Mouse (Mus musculus): ENCODE measurements around the gene Stk40. TPM values are rescaled to one million over a fixed set of nuclear protein-coding genes. Genes with fewer than 3 reads are reported as not detected.
A peak's percentile ranks its signal among the peaks of the same experiment; 100 is the strongest.

Stk40 gene
- polyA plus RNA-seq, 1 experiment from 2014 or later, result 40.7 TPM

DNA sequence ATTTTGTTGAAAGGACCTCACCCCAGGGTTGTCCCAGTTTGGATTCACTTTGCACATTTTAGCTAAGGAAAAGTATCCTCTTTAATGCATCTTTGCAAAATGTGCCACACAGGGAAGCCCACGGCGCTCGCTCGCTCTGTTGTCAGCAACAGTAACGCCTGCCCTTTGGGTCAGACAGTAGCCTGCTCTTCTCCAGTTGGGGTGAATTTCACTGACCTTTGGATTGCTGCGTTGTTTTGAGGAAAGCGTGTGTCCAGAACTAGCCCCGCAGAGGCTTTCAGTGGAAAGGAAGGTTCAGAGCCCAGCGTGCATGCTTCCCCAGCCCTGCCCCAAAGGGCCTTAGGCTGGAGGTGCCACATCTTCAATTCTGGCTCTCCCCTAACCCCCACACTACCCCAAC, 11.7 kb downstream of the Stk40 start:
- no peaks in the 10 kb centered on the region; the same call in 1 of the 2 replicates for H3K36me3 ChIP-seq
- no peak for ATAC-seq (ENCODE audit: borderline replicate concordance, extremely low read depth, low FRiP score, low TSS enrichment)
- H3K9me3 ChIP-seq, result no peaks in the 10 kb centered on the region
- H3K4me1 ChIP-seq, result peaks cover 63% of the 10 kb centered on the region
- 78% methylated on average over 9 of the region's 9 CpGs for WGBS
- H3K27me3 ChIP-seq, result no peaks in the 10 kb centered on the region
- H3K27ac ChIP-seq, result no peak overlapping the region
- H3K4me3 ChIP-seq, result no peak overlapping the region
- H3K4me2 ChIP-seq, result no peak overlapping the region
- no peak overlapping the region for H3K9ac ChIP-seq

DNA sequence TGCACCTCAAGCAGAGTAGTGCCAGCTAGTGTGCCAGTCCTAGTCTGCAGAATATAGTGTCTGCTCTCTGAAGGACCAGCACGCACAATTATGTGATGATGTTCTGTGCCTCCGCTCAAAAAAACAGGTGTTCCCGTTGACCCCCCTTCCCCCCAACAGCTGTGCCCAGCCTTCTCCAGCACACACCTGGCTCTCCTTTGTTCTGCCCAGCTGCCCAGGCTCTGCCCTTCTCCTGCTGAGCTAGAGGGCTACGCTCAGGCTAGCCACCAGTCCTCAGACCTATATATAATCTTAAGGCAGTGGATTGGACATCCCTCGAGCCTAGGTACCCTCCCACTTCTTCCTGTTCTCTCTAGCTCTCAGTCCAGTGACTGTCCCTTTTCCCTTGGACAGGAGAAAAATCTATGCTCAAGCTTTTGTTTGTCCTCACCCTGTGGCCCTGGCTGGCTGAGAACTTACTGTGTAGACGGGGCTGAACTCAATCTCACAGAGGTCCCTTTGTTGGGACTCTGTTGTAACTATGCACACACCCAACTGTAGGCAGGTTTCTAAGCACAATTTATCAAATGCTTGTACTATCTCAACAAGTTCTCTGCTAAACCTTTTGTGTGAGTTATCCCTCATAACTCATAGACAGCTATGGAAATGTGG, 12.2 kb downstream of the Stk40 start:
- Histone ChIP-seq H3K9ac (no peak overlapping the region), H3K27ac (no peak overlapping the region), H3K9me3 (no peaks in the 10 kb centered on the region), H3K27me3 (no peaks in the 10 kb centered on the region), H3K4me3 (no peak overlapping the region), H3K36me3 (peaks cover 1% of the 10 kb centered on the region; the same call in 1 of the 2 replicates), H3K4me2 (no peak overlapping the region), H3K4me1 (peaks cover 57% of the 10 kb centered on the region)
- WGBS, result 61% methylated on average over 6 of the region's 6 CpGs
- ATAC-seq (ENCODE audit: borderline replicate concordance, extremely low read depth, low FRiP score, low TSS enrichment), result no peak

DNA sequence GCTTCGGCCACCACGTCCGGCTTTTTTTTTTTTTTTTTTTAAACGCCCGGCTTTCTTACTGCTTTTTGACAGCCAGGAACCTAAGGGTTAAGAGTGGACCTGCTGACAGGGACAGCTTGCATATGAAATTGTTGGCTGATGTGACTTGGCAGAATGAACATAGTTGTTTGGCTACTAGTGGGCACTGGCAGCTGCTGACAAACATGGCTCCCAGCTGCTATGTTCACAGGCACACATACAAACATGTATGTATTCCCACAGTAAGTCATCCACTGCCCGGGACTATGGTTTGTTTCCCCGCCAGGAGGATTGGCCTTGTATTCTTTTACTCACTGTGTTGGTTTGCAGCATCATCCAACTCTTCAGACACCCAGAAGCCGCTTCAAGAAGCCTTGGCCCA, 13.4 kb downstream of the Stk40 start:
- H3K27ac ChIP-seq, result 0 out of 2 replicates have a peak overlapping the region, but pooled peaks have one; percentile 27
- H3K4me3 ChIP-seq, result no peak overlapping the region
- ATAC-seq (ENCODE audit: borderline replicate concordance, extremely low read depth, low FRiP score, low TSS enrichment), result no peak
- no peak overlapping the region for H3K4me2 ChIP-seq
- H3K9ac ChIP-seq, result no peak overlapping the region
- 60% methylated on average over 8 of the region's 8 CpGs for WGBS
- H3K4me1 ChIP-seq, result peaks cover 48% of the 10 kb centered on the region
- no peaks in the 10 kb centered on the region for H3K27me3 ChIP-seq
- H3K36me3 ChIP-seq, result peaks cover 8% of the 10 kb centered on the region
- H3K9me3 ChIP-seq, result no peaks in the 10 kb centered on the region

DNA sequence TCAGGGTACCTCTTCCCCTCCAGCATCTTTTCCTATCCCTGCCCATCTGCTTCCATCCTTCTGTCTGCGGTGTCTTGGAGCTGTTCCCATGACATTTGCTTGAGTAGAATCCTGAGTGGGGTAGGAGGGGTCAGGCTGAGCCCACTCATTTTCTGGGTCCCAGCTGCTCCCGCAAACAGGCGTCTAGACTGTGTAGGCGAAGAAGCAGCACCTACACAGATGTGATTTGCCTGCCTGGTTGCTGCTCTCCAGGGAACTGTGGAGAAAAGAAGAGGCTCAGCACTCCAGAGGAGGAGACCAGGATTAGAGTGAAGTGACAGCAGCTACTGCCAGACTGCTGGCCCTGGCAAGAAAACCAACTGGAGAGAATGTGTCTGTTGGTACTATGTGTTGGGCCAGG, 14.9 kb downstream of the Stk40 start:
- no peak overlapping the region for H3K4me3 ChIP-seq
- 87% methylated on average over 4 of the region's 4 CpGs for WGBS
- 0 out of 2 replicates have a peak overlapping the region, but pooled peaks have one; percentile 10 for H3K9ac ChIP-seq
- H3K36me3 ChIP-seq, result peaks cover 8% of the 10 kb centered on the region
- H3K27ac ChIP-seq, result no peak overlapping the region
- no peaks in the 10 kb centered on the region for H3K27me3 ChIP-seq
- H3K9me3 ChIP-seq, result no peaks in the 10 kb centered on the region
- ATAC-seq (ENCODE audit: borderline replicate concordance, extremely low read depth, low FRiP score, low TSS enrichment), result no peak
- H3K4me1 ChIP-seq, result peaks cover 47% of the 10 kb centered on the region
- H3K4me2 ChIP-seq, result no peak overlapping the region

DNA sequence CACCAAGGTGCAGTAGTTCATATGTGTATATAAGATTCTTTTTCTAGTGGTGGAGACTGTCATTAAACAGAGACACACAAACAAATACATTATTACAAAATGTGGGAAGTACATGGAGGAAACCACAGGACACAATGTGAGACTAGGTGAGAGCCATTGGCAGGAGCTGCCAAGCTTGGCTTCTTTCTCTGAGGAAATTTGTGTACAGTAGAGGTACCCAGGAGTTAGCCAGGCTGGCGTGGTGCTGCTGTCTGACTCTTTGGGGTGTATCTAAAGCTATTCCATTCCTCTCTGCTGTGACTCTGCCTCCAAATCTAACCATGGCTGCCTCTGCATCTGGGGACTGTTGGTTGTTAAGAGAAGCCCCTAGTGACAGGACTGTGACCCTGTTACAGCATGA, 15.3 kb downstream of the Stk40 start:
- H3K27ac ChIP-seq, result no peak overlapping the region

DNA sequence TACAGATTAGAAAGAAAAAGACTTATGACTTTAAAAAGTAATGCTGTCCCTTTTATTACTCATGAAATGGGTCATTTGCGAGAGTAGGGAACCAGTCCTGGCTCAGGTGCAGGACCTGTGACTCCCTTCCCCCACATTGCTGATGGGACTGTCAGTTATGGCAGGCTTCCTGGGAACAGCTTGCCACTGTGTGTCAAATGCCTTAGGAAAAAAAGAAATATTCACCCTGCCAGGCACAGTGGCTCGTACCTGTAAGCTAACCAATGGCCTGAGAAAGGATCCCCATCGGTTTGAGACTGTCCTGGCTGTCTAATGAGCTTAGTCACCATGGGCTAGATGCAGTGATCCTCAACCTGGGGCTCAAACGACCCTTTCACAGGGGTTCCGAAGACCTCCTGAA, 16.3 kb downstream of the Stk40 start:
- no peak for ATAC-seq (ENCODE audit: borderline replicate concordance, extremely low read depth, low FRiP score, low TSS enrichment)
- peaks cover 17% of the 10 kb centered on the region for H3K36me3 ChIP-seq
- no peak overlapping the region for H3K9ac ChIP-seq
- H3K9me3 ChIP-seq, result no peaks in the 10 kb centered on the region
- H3K27ac ChIP-seq, result no peak overlapping the region
- WGBS, result 91% methylated on average over 5 of the region's 5 CpGs
- H3K27me3 ChIP-seq, result no peaks in the 10 kb centered on the region
- H3K4me1 ChIP-seq, result peaks cover 39% of the 10 kb centered on the region
- no peak overlapping the region for H3K4me2 ChIP-seq
- no peak overlapping the region for H3K4me3 ChIP-seq

More for the DNA sequence above, 15.3 kb downstream of the Stk40 start:
- Histone ChIP-seq H3K9ac (no peak overlapping the region), H3K27me3 (no peaks in the 10 kb centered on the region), H3K36me3 (peaks cover 8% of the 10 kb centered on the region), H3K9me3 (no peaks in the 10 kb centered on the region), H3K4me1 (peaks cover 45% of the 10 kb centered on the region), H3K4me2 (no peak overlapping the region), H3K4me3 (no peak overlapping the region)
- no peak for ATAC-seq (ENCODE audit: borderline replicate concordance, extremely low read depth, low FRiP score, low TSS enrichment)
- WGBS, result 81% methylated on average over 1 of the region's 1 CpGs

DNA sequence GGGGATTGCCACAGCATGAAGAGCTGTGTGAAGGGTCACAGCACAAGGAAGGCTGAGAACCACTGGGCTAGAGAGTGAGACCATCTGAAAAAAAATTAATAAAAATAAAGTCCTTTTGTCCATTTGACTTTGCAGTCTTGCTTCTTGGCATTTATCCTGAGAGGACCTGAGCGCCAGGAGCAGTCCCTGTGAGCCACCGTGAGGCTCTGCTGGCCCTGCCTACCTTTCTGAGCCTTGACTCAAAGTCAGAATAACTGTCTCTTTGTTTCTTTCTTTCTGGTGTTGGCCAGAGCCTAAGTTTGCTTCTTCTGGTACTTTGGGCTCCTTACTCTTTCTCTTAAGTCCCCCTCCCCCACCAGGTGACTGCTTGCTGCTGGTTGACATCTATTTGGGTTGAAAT, 16.7 kb downstream of the Stk40 start:
- H3K4me3 ChIP-seq, result no peak overlapping the region
- H3K9me3 ChIP-seq, result no peaks in the 10 kb centered on the region
- ATAC-seq (ENCODE audit: borderline replicate concordance, extremely low read depth, low FRiP score, low TSS enrichment), result no peak
- H3K9ac ChIP-seq, result no peak overlapping the region
- H3K4me1 ChIP-seq, result peaks cover 35% of the 10 kb centered on the region
- no peak overlapping the region for H3K27ac ChIP-seq
- 87% methylated on average over 2 of the region's 2 CpGs for WGBS
- H3K27me3 ChIP-seq, result no peaks in the 10 kb centered on the region
- no peak overlapping the region for H3K4me2 ChIP-seq
- H3K36me3 ChIP-seq, result peaks cover 19% of the 10 kb centered on the region

DNA sequence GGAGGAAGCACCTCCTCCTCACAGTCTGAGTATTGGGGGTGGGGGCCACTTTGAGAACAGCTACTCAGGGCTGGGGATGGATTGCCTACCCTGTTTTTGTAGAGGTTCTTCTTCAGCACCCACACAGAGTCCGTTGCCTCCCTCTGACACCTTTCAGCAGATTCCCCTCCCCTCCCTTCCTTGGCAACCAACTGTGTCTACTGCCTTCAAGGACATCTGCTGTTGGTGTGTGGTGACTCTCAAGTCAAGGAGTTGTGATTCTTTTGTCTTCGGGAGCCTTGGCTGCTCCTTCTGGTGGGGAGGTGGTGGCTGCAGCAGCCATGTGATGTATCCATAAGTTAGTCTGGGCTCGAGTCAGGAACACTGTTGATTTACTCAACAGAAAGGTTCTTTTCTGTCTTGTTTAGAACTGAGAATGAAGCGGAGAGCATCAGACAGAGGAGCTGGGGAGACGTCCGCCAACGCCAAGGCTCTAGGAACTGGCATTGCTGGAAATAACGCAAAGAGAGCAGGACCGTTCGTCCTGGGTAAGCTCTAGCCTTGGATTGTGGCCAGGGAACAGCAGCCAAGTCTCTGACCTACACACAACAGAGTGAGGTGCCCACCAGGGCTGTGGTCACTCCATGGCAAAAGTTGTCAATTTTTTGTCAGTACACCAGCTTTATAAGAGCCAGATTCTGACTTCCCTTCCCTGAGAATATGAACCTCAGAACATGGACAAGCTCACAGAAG, 19.7 kb downstream of the Stk40 start:
- Histone ChIP-seq H3K36me3 (peaks cover 40% of the 10 kb centered on the region), H3K27ac (peak overlapping the region; percentile 49)

DNA sequence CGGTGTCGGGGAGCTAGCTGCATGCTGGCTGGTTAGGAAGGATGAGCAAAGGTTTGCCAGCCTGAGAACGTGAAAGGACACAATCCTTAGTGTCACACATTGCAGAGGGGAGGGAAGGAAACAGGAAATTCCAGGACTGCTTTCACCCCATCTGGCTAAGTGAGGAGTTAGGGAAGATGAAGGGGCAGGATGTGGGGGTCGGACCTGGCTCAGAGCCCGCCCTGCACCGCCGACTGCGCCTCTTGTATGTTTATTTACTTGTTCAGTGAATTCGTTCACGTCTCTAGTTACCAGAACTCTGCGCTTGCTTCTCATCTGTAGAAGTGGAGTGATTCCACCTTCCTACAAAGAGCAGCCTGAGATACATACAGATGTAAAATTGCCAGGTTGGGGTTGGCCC, 26.7 kb downstream of the Stk40 start:
- Histone ChIP-seq H3K36me3 (peaks cover 43% of the 10 kb centered on the region), H3K9me3 (no peaks in the 10 kb centered on the region), H3K27ac (peak overlapping the region; percentile 96), H3K9ac (no peak overlapping the region), H3K4me1 (peaks cover 56% of the 10 kb centered on the region), H3K4me2 (peak overlapping the region; percentile 32), H3K27me3 (no peaks in the 10 kb centered on the region), H3K4me3 (no peak overlapping the region)
- ATAC-seq (ENCODE audit: borderline replicate concordance, extremely low read depth, low FRiP score, low TSS enrichment), result peak; percentile 53
- 20% methylated on average over 11 of the region's 11 CpGs for WGBS

More for the DNA sequence above, 19.7 kb downstream of the Stk40 start:
- peak; percentile 47; the same call in 1 of the 2 replicates for ATAC-seq (ENCODE audit: borderline replicate concordance, extremely low read depth, low FRiP score, low TSS enrichment)
- Histone ChIP-seq H3K4me3 (no peak overlapping the region), H3K4me1 (peaks cover 12% of the 10 kb centered on the region), H3K9ac (no peak overlapping the region), H3K4me2 (no peak overlapping the region), H3K27me3 (no peaks in the 10 kb centered on the region), H3K9me3 (no peaks in the 10 kb centered on the region)
- WGBS, result 61% methylated on average over 10 of the region's 10 CpGs

DNA sequence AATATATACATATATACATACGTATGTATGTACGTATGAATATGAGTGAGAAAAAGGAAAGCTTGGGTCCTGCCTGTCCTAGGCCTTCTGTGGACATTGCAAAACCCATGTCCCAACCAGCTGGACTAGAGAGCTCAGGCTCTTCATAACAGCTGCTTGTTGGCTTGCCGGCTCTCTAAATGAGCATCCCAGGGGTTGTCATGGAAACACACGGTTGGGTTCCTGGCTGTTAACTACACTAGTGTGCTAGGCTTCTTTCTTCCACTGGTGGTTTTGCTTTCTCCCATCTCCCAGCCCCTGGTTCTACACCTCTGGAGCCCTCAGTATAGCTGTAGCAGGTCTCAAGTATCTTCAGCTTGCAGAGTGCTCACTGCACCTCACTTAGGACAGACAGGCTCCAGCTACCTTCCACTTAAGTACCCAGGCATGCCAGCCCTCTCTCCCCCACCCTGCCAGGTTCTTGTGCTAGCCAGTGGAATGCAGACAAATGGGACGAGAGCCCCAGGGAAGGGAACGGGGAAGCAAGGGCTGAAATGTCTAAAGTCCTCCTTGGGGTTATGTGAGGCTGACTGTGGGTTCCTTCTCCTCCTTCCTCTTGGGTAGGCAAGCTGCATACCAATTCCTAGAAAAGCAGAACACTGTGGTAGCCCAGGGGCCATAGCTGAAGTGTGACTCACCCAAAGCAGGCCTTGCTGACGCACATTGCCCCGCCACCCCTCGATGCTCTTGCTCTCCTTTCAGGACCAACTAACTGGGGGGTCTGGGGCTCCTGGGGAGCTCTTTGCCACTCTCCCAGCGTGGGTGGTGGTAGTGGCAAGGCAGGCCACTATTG, 27.7 kb downstream of the Stk40 start:
- WGBS, result 33% methylated on average over 10 of the region's 10 CpGs
- H3K4me2 ChIP-seq, result peak overlapping the region; percentile 1; the same call in 1 of the 2 replicates
- no peaks in the 10 kb centered on the region for H3K9me3 ChIP-seq
- no peak overlapping the region for H3K4me3 ChIP-seq
- peaks cover 43% of the 10 kb centered on the region for H3K36me3 ChIP-seq
- peak; percentile 51 for ATAC-seq (ENCODE audit: borderline replicate concordance, extremely low read depth, low FRiP score, low TSS enrichment)
- peak overlapping the region; percentile 96 for H3K27ac ChIP-seq
- no peaks in the 10 kb centered on the region for H3K27me3 ChIP-seq
- peak overlapping the region; percentile 20; the same call in 1 of the 2 replicates for H3K9ac ChIP-seq
- H3K4me1 ChIP-seq, result peaks cover 56% of the 10 kb centered on the region

DNA sequence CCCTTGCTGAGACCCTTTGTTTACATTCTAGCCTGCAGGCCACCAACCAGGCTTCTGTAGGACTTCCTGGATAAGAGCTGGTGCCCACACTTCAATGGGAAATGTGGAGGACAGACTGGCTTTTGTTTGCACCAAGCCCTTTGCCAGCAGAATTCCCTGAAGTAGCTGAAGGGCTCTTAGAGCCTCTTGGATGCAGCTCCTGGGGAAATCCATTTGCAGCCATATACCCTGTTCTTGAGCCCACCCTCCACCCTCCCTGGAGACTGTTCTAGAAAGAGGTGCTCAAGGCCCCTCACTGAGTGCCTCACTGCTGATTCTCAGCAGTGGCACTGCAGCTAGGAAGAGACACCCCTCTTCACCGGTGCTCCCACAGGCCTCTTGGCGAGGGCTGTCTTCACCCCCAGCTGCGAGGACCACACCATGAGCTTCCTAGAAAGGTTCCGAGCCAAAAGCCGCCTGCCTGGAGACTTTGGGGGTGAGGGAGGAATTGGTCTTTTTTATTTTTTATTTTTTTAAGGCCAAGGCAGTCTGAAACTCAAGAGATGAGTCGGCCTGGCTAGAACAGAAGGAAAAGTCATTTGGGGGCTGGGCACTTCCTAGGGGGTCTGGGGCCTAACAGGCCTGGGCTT, 29.0 kb downstream of the Stk40 start:
- Histone ChIP-seq H3K27me3 (no peaks in the 10 kb centered on the region), H3K4me2 (no peak overlapping the region), H3K4me3 (no peak overlapping the region), H3K9ac (0 out of 2 replicates have a peak overlapping the region, but pooled peaks have one; percentile 23), H3K4me1 (peaks cover 56% of the 10 kb centered on the region), H3K27ac (peak overlapping the region; percentile 96), H3K36me3 (peaks cover 48% of the 10 kb centered on the region), H3K9me3 (no peaks in the 10 kb centered on the region)
- 23% methylated on average over 6 of the region's 6 CpGs for WGBS
- peak; percentile 52; the same call in 1 of the 2 replicates for ATAC-seq (ENCODE audit: borderline replicate concordance, extremely low read depth, low FRiP score, low TSS enrichment)

All from lung, embryonic 15.5 days (tissue).